Mouse (Mus musculus): ENCODE measurements around the gene Zfp473. TPM values are rescaled to one million over a fixed set of nuclear protein-coding genes. Genes with fewer than 3 reads are reported as not detected.
"Not testable (repeated sequence)": the region's sequence is repeated elsewhere in the genome, so short reads cannot be mapped to it uniquely, and the experiment has no call there.

Zfp473 gene
- total RNA-seq (2021), result under 1 TPM; 0.32 to 0.41 TPM
- long read RNA-seq, experiment 1, result 0 reads
- long read RNA-seq, experiment 2, result 0 reads

DNA sequence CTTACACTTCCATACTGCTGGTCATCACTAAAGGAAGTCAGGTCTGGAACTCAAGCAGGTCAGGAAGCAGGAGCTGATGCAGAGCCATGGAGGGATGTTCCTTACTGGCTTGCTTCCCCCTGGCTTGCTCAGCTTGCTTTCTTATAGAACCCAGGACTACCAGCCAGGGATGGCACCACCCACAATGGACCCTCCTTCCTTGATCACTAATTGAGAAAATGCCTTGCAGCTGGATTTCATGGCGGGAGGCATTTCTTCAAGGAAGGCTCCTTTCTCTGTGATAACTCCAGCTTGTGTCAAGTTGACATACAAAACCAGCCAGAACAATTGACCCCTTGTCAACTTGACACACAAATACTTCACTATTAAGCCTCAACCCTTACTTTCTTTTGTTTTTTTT is at the start of gene Zfp473:
Gene Zfp473, minus strand, starts transcription at position 101 of the 400 bp plus-strand sequence.
- DNase-seq (ENCODE audit: low spot score in 2 of 2), result not testable (repeated sequence)

DNA sequence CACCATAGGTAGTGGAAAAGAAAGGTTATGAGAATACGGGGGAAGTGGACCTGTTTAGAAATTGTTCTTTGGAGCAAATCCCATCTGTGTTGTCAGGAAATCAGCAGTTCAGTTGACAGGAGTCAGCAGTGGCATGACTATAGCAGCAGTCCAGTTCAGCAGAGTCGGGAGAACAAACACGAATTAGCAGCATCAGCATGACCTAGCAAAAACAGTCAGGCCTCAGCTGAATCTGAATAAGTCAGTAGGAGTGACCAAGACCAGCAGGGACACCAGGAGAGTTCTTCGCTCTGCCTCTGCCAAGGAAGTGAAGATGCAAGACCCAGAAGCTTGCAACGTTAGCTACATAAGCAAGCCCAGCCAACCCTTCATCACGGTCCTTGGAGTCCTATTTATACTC is 41.9 kb upstream of the Zfp473 start:
- no peak for DNase-seq (ENCODE audit: low spot score in 2 of 2)

DNA sequence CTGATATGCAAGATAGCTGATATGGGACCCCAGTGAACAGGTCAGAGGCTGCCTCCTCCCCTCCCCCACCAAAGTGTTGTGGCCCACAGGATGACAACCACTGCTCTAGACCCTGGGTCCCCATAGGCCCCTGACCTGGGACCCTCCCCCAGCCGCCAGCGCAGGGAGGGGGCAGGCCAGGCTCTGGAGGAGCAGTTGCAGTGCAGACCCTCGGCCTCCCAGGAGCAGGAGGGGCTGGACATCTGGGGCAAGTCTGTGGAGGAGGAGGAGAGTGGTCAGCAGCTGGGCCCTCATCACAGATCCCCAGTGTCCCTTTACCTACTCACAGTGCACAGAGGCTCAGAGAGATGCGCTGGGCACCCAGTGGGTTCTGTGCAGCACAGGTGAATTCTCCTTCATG is 39.2 kb upstream of the Zfp473 start:
- DNase-seq (ENCODE audit: low spot score in 2 of 2), result peak in 1 of 2 experiments; percentile 11

DNA sequence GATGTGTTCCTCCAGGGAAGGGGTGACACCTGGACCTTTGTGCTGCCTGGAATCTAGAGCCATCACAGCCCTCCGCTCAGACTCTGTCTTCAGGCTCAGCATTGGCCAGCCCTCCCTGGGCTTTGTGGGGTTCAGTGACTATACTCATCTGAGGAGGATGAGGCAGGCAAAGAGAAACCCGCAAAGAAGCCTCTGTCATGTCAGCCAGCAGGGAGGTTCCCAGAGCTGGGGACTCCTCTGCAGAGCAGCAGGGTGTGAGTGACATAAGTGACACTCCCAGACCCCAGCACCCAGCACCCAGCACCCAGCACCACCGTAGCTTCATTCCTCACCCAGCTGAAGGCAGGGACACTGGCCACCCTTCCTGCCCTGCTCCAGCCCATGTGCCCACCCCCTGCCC is 38.7 kb upstream of the Zfp473 start:
- peak in 1 of 2 experiments; percentile 12 for DNase-seq (ENCODE audit: low spot score in 2 of 2)

DNA sequence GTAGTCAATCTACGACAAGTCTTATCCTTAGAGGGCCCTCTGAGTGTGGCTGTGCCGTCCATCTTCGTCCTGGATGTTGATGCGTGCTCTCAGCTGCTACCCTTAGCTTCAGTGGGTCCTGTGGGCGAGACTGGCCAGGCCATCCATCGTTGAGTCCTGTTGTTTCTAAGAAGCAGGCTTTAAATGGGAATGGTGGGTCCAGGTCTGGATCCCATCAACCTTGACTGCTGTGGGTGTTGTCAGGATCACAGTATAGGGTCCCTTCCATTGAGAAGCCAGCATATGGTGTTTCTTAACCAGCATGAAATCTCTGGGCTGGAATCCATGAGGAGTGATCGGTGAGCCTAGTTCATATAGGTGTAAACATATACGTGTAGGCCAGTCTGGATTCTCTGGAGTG is 29.3 kb upstream of the Zfp473 start:
- no peak for DNase-seq (ENCODE audit: low spot score in 2 of 2)

DNA sequence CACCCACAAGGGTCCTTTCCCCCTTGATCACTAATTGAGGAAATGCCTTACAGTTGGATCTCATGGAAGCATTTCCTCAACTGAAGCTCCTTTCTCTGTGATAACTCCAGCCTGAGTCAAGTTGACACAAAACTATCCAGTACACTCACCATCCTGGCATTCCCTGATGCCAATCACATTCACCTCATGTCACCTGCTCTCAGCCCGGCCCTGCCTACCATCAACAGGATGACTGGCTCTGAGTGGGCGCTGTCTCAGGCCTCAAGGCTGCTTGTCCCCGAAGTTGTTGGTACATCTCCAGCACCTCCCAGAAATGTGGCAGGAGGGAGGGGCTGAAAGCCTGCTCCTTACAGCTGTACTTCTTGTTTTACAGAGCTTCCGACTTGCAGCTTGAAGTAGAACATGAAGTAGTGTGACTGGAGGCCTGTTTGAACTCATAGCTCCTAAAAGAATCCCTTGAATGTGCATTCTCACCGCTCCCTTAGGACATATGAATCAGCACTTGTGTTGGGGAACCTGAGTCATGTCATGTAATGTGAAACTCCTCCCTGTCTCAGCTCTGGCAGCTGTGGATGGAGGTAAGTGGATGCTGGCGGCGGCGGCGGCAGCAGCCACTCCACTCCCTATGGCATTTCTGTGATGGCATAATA is 26.1 kb upstream of the Zfp473 start:
- no peak for DNase-seq (ENCODE audit: low spot score in 2 of 2)

DNA sequence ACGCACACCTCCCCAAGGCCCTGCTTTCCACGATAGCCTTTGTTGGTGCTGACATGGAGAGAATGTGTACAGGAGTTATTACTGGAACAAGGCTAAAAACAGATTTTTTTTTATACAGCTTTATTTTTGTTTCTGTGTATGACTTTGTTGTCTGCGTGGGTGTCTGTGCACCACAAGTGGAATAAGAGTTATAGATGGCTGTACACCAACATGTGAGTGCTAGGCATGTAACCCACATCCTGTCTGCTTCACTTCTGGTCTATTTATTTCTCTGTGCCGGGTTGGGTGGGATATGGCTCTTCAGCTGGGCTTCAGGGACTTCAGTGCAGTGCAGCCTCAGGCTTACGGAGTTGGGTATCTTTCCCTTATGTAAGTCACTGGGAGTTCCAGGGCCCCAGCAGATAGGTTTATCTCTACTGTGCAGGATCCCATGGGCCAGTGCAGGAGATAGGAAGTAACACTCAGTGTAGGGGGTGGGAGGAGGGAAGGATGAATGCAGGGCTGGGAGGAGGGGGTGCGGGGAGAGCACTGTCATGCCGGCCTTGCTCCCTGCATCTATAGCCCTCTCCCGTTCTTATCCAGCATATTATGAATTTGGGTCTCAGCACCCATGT is 21.8 kb upstream of the Zfp473 start:
- no peak for DNase-seq (ENCODE audit: low spot score in 2 of 2)

DNA sequence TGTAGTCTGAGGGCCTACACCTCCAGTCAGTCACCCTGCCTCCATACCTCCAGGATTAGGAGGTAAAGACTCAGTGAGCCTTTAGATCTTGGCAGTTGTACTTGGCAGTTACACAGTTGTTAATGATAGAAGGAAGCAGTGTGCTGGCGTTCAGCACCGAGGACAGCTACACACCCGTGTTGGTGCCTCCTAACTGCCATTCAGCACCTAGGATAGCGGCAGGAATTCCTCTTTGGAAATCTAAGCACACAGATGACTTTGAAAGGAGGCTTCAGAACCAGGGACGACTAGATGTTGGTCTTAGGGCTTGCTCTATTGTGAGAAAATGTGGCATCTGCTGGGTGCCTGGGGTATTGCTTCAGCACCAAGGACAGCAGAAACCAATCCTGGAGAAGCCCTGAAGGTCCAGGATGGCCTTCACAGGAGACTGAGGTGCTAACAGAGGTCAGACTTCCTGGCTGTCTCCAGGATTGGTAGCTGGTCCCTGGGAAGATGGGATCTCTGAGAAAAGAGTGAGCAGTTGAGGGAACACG is 19.3 kb upstream of the Zfp473 start:
- peak in 1 of 2 experiments; percentile 80 for DNase-seq (ENCODE audit: low spot score in 2 of 2)

DNA sequence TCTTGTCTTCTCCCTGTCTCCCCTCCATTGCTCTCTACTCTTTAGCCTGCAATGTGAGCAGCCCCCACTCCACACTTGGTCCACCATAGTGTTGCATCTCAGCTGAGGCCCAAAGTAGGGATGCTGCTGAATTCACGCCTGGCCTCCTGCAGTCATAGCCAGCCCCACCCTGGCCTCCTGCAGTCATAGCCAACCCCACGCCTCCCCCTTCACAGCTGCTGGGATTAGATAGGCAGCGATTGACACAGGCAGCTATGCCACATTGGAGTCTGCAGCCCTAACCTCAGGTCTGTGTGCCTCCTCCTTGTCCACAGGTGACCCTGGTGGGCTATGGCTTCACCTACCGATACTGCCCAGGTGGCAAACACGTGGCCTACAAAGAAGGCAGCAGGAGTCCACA is 17.3 kb upstream of the Zfp473 start:
- no peak for DNase-seq (ENCODE audit: low spot score in 2 of 2)

DNA sequence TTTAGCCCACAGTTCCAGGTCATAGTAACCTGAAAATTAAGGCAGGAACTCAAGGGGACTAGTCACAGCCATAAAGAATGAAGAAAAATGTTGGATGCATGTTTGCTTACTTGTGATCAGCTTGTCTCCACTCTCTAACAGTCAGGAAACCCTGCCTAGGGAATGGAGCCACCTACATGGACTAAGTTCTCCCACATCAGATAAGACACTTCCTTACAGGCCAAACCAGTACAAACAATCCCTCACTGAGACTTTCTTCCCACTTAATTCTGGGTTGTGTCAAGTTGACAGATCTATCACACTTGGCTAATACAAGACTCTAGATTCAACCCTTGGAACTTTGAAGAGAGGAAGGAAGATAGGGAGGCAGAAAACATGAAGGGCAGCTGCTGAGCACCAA is 9.5 kb upstream of the Zfp473 start:
- no peak for DNase-seq (ENCODE audit: low spot score in 2 of 2)

DNA sequence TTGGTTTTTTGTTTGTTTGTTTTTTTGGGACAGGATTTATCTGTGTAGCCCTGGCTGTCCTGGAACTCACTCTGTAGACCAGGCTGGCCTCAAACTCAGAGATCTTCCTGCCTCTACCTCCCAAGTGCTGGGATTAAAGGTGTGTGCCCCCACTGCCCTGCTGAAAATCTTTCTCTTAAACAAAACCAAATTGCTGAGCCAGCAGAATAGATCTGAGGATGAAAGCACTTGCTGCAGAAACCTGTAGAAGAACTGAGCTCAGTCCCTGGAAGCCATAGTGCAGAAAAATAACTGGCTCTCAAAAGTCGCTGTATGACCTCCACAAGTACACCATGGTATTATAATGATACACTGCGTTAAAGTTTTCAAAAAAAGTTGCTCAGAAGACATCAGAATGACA is 6.3 kb upstream of the Zfp473 start:
- no peak for DNase-seq (ENCODE audit: low spot score in 2 of 2)

DNA sequence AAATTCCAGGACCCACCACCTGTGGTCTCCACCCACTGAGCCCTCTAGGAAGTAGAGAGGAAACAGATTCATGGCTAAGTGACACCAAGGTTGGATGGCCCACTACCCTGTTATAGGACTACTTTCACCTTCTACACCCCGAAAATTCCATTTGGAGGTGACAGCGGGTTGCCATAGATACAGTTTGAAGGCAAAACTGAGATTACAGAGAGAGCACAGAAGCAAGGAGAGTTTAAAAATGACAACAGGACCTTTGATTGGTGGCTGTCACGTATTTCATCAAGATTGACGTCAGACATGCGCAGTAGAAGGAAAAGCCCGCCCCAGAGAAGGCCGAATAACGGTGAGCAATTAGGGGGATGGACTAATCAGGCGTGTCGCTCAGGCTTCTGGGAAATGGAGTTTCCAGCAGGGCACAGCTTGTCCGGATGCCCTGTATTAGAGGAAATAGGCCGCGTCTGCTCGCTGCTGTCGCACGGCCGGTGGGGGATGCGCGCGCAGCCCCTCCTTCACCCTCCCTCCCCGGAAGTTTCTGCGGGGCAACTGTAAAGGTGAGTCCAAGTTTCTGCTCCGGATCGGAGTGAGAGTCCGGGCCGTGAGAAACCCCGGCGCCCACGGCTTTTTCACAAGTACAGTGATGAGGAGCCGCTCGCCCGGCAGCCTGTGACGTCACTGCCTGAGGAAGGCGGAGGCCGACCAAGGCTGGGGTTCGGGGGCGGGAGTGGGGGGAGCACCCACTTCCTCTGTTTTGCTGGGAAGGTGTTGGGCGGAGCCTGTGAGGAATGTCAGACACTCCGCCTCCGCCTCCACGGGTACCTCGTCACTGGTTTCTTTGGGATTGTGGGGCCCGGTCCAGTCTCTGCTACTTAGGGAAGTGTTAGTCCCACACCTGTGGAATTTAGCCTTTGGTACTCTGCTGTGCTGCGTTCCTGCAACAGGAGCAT is 2.5 kb downstream of the Zfp473 start, which contains the start of gene Vrk3:
Gene Vrk3, plus strand, starts transcription at position 313 of the 944 bp plus-strand sequence.
- peak; percentile 81 to 91 for DNase-seq (ENCODE audit: low spot score in 2 of 2)

DNA sequence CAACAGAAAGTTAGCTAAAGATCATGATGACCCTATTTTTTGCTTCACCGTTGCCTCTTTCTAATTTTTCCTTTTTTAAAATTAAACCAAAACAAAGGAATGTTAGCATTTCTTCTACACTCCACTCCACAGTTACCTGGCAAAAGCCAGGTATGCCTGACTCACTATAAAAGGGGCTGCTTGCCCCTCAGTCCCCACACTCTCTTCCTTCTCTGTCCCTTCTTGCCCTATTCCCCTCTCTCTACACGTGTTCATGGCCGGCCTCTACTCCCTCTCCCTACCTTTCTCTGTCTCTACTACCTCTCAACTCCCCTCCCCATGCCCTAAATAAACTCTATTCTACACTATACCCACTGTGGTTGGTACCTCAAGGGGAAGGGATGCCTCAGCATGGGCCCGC is 3.7 kb downstream of the Zfp473 start:
- no peak for DNase-seq (ENCODE audit: low spot score in 2 of 2)

DNA sequence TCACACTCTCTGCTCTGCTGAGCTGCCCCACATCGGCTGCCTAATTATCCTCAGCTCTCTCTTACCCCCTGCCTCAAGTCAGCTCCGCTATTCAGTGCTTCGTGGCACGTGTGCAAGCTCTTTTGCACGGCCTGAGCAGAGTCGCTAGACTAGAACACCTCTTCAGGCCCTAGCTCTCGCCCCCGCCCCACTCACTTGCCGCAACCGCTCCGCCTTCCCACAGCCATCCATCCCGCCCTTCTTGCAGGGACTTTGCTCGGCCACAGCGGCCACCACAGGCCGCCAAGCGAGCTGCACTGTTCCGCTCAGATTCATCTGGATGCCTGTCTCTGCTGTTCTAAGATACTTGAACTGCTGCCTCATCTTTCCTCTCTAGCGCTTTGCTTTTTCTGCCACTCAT is 5.8 kb downstream of the Zfp473 start:
- peak; percentile 47 to 74 for DNase-seq (ENCODE audit: low spot score in 2 of 2)

DNA sequence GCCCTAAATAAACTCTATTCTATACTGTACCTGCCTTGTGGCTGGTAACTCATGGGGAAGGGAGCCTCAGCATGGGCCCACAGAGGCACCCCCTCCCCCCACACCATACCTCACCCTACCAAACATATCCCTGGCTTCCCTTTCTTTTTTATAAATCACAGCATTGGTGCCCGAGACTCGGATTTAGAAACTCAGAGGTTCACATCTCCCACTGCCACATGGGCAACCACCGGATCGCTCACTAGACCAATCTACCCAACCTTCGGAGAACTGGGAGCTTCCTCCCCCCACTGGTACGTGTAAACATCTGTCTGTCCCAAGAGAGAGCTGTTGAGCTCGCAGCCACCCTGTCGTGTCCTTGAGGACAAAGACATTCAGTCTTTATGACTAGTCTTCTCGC is 6.6 kb downstream of the Zfp473 start:
- DNase-seq (ENCODE audit: low spot score in 2 of 2), result no peak

DNA sequence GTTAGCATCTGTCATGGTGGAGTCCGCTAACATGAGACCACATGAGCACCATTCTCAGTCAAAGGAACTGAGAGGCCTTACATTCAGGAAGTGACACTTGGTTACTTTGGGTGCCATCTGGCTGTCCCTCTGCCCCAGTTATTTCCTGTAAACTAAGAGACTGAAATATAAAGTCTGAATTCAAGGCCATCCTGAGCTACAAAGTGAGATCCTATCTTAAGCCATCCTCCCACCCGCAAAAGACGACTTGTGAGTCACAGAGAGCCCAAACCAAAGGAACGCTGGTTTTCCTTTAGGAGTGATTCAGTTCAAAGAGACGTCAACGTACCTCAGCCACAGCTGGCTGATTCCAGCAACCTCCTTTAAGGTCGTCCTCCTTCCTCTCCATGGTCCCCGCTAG is 9.5 kb downstream of the Zfp473 start:
- no peak for DNase-seq (ENCODE audit: low spot score in 2 of 2)

DNA sequence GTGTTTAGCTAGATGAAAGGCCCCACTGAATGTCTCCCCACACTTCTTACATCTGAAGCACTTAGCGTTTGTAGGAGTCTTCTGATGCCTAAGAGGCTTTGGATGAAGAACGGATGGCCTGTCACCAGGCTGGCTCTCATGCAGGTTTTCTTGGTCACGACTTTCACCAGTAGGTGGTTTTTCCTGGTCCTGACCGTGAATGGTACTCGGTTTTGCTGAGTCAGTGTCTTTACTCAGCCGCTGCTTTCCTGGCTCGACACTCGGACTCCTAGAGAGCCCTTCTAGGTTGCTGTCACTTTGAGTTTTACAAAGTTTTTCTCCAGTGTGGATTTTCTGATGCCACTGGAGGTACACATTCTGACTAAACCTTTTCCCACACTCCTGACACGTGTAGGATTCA is 17.1 kb downstream of the Zfp473 start:
- no peak for DNase-seq (ENCODE audit: low spot score in 2 of 2)

DNA sequence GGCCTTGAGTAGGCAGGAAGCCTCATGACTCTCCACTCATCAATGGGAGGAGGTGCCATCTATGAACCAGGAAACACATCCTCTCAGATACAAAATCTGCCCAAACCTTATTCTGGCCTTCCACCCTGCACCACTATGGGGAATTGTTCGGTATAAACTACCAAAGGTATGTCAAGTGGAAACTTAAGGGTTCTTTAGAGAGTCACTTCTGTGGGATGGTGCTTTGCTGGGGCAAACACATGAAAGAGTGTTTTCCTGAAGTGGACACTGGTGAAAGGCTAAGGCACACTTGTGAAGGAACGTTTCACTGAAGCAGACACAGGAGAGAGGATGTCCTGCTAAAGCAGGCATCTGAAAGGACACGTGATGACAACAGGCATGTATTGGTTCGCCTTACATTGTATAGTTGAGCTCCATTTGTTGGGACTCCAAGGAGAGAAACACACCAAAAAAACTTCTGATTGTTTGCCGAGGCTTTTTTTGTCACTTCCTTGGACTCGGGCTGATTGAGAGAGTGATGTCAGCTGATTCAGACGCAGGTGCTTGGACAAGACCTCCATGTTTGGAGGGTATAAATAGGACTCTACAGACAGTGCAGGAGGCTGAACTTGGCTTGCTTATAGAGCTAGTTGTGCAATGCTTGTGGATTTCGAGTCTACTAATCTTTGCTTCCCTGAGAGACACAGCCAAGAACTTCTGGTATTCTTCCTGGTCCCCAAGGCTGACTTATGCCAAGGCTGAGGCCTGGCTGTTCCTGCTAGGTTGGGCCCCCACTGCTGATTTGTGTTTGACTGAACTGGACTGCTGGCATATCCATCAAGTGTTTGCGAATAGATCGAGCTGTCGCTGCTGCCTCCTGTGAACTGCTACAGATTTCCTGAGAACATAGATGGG is 22.5 kb downstream of the Zfp473 start:
- DNase-seq (ENCODE audit: low spot score in 2 of 2), result no peak

DNA sequence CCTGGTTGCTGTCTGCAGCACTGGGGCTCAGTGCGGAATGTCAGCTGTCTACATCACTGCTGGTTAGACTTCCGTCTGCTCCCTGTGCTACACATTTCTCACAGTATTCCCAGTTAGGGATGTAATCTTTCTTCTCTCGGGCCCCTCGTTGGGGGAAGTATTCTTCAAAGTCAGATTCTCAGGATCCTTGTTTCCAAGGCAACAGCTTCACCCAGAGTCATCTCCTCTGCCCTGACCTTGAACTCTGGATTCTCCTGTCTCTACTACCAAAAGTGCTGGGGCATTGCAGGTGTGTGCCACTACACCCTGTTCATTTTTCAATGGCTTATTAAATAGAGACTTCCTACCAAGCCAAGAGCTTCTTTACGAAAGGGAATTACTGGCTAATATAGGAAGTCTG is 23.7 kb downstream of the Zfp473 start:
- no peak for DNase-seq (ENCODE audit: low spot score in 2 of 2)

DNA sequence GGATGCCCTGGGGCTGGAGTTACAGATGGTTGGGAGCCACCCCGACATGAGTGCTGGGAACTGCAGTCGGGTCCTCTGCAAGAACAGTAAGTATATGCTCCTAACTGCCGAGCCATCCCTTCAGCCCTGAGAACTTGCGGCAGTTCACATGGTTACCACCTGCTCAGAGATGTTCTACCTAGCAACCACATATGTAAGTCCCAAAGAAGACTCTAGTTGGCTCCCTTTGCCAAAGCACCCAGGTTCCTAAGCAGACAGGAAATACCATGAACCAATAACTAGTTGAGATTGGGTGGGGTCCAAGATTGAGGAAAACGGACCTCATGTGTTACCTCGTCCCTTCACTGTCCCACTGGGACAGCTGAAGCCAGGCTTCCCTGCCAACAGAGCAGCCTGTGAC is 24.5 kb downstream of the Zfp473 start:
- DNase-seq (ENCODE audit: low spot score in 2 of 2), result no peak

DNA sequence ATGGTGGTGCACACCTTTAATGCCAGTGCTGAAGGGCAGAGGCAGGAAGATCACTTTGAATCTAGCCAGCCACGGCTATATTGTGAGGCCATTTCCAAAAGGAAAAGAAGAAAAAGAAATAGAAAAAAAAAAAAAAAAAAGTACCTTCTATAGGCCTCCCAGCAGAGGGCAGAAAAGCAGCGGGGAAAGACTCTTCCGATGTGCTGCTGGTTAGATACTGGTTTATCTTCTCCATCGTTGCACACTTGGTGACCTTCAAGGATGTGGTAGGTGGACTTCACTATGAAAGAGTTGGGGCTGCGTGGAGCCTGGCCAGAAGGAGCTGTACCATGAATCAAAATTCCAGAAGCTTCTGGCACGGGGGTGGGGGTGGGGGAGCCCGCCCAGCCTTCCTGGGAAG is 26.5 kb downstream of the Zfp473 start:
- DNase-seq (ENCODE audit: low spot score in 2 of 2), result no peak

All from gastrocnemius, postnatal 4 days (tissue).